Mouse (Mus musculus): ENCODE data around the gene Ech1. TPM values are rescaled to one million over a fixed set of nuclear protein-coding genes. Genes with fewer than 3 reads are reported as not detected.
A peak's percentile ranks its signal among the peaks of the same experiment; 100 is the strongest.

Gene Ech1
- total and polyA plus RNA-seq, 2 experiments, result 625 to 636 TPM

GRCm38 (mm10) chr7:28814306-28815034 is 10.5 kb upstream of the Ech1 start:
- Histone ChIP-seq H3K9ac (ENCODE audit: low read depth, low read length) (no peak overlapping the region), H3K4me1 (ENCODE audit: control insufficient read depth, insufficient read depth, low read length) (peaks cover 11% of the 10 kb centered on the region), H3K36me3 (ENCODE audit: control insufficient read depth, insufficient read depth, low read length) (peaks cover 67% of the 10 kb centered on the region), H3K27me3 (ENCODE audit: control insufficient read depth, insufficient read depth, low read length) (no peaks in the 10 kb centered on the region), H3K27ac (replicated peaks; ENCODE audit: insufficient read depth, low read depth, low read length) (no peak overlapping the region), H3K79me2 (ENCODE audit: control insufficient read depth, insufficient read depth, low read length) (peaks cover 18% of the 10 kb centered on the region; the same call in 1 of the 2 replicates), H3K4me3 (ENCODE audit: insufficient read depth, low read depth, low read length) (no peak overlapping the region)
- no peak for DNase-seq (ENCODE audit: extremely low read depth, low read depth, low spot score)
- 72% methylated on average over 5 of the region's 5 CpGs for WGBS
- no peak for TF ChIP-seq CTCF (IDR thresholded peaks at IDR 0.05; ENCODE audit: low read depth, low read length)
- no peak for TF ChIP-seq POLR2A (IDR thresholded peaks at IDR 0.05; ENCODE audit: extremely low read depth, insufficient read depth, low read length)

- Histone ChIP-seq H3K4me1 (ENCODE audit: control insufficient read depth, insufficient read depth, low read length) (peaks cover 16% of the 10 kb centered on the region), H3K27ac (replicated peaks; ENCODE audit: insufficient read depth, low read depth, low read length) (no peak overlapping the region), H3K9ac (ENCODE audit: low read depth, low read length) (no peak overlapping the region), H3K79me2 (ENCODE audit: control insufficient read depth, insufficient read depth, low read length) (peaks cover 18% of the 10 kb centered on the region; the same call in 1 of the 2 replicates), H3K4me3 (ENCODE audit: insufficient read depth, low read depth, low read length) (no peak overlapping the region), H3K27me3 (ENCODE audit: control insufficient read depth, insufficient read depth, low read length) (no peaks in the 10 kb centered on the region), H3K36me3 (ENCODE audit: control insufficient read depth, insufficient read depth, low read length) (peaks cover 75% of the 10 kb centered on the region)
- TF ChIP-seq POLR2A (IDR thresholded peaks at IDR 0.05; ENCODE audit: extremely low read depth, insufficient read depth, low read length) (no peak), CTCF (IDR thresholded peaks at IDR 0.05; ENCODE audit: low read depth, low read length) (no peak)
- no peak for DNase-seq (ENCODE audit: extremely low read depth, low read depth, low spot score)
- 91% methylated on average over 9 of the region's 9 CpGs for WGBS
Observed at GRCm38 (mm10) chr7:28815230-28815629, 9.8 kb upstream of the Ech1 start.

GRCm38 (mm10) chr7:28816201-28816600 is 8.8 kb upstream of the Ech1 start:
- peaks cover 26% of the 10 kb centered on the region for H3K4me1 ChIP-seq (ENCODE audit: control insufficient read depth, insufficient read depth, low read length)
- no peak overlapping the region for H3K27ac ChIP-seq (replicated peaks; ENCODE audit: insufficient read depth, low read depth, low read length)
- 75% methylated on average over 9 of the region's 9 CpGs for WGBS
- H3K79me2 ChIP-seq (ENCODE audit: control insufficient read depth, insufficient read depth, low read length), result peaks cover 18% of the 10 kb centered on the region; the same call in 1 of the 2 replicates
- H3K36me3 ChIP-seq (ENCODE audit: control insufficient read depth, insufficient read depth, low read length), result peaks cover 85% of the 10 kb centered on the region
- TF ChIP-seq POLR2A (IDR thresholded peaks at IDR 0.05; ENCODE audit: extremely low read depth, insufficient read depth, low read length), result 0 out of 2 replicates have a peak, but pooled peaks have one; percentile 13
- TF ChIP-seq CTCF (IDR thresholded peaks at IDR 0.05; ENCODE audit: low read depth, low read length), result no peak
- DNase-seq (ENCODE audit: extremely low read depth, low read depth, low spot score), result no peak
- peak overlapping the region; percentile 2; the same call in 1 of the 2 replicates for H3K9ac ChIP-seq (ENCODE audit: low read depth, low read length)
- H3K4me3 ChIP-seq (ENCODE audit: insufficient read depth, low read depth, low read length), result no peak overlapping the region
- H3K27me3 ChIP-seq (ENCODE audit: control insufficient read depth, insufficient read depth, low read length), result no peaks in the 10 kb centered on the region

- Histone ChIP-seq H3K27me3 (ENCODE audit: control insufficient read depth, insufficient read depth, low read length) (no peaks in the 10 kb centered on the region), H3K36me3 (ENCODE audit: control insufficient read depth, insufficient read depth, low read length) (peaks cover 89% of the 10 kb centered on the region), H3K4me1 (ENCODE audit: control insufficient read depth, insufficient read depth, low read length) (peaks cover 32% of the 10 kb centered on the region), H3K4me3 (ENCODE audit: insufficient read depth, low read depth, low read length) (no peak overlapping the region), H3K27ac (replicated peaks; ENCODE audit: insufficient read depth, low read depth, low read length) (no peak overlapping the region), H3K9ac (ENCODE audit: low read depth, low read length) (no peak overlapping the region), H3K79me2 (ENCODE audit: control insufficient read depth, insufficient read depth, low read length) (peaks cover 17% of the 10 kb centered on the region; the same call in 1 of the 2 replicates)
- TF ChIP-seq CTCF (IDR thresholded peaks at IDR 0.05; ENCODE audit: low read depth, low read length) (no peak), POLR2A (IDR thresholded peaks at IDR 0.05; ENCODE audit: extremely low read depth, insufficient read depth, low read length) (no peak)
- 87% methylated on average over 10 of the region's 10 CpGs for WGBS
- DNase-seq (ENCODE audit: extremely low read depth, low read depth, low spot score), result no peak
Observed at GRCm38 (mm10) chr7:28816920-28817319, 8.1 kb upstream of the Ech1 start.

- Histone ChIP-seq H3K4me1 (ENCODE audit: control insufficient read depth, insufficient read depth, low read length) (peaks cover 34% of the 10 kb centered on the region), H3K27me3 (ENCODE audit: control insufficient read depth, insufficient read depth, low read length) (no peaks in the 10 kb centered on the region), H3K9ac (ENCODE audit: low read depth, low read length) (no peak overlapping the region), H3K36me3 (ENCODE audit: control insufficient read depth, insufficient read depth, low read length) (peaks cover 92% of the 10 kb centered on the region), H3K4me3 (ENCODE audit: insufficient read depth, low read depth, low read length) (no peak overlapping the region), H3K27ac (replicated peaks; ENCODE audit: insufficient read depth, low read depth, low read length) (no peak overlapping the region), H3K79me2 (ENCODE audit: control insufficient read depth, insufficient read depth, low read length) (peaks cover 11% of the 10 kb centered on the region; the same call in 1 of the 2 replicates)
- 87% methylated on average over 6 of the region's 6 CpGs for WGBS
- TF ChIP-seq CTCF (IDR thresholded peaks at IDR 0.05; ENCODE audit: low read depth, low read length) (no peak), POLR2A (IDR thresholded peaks at IDR 0.05; ENCODE audit: extremely low read depth, insufficient read depth, low read length) (no peak)
- no peak for DNase-seq (ENCODE audit: extremely low read depth, low read depth, low spot score)
Observed at GRCm38 (mm10) chr7:28817524-28817923, 7.5 kb upstream of the Ech1 start.

- no peaks in the 10 kb centered on the region for H3K27me3 ChIP-seq (ENCODE audit: control insufficient read depth, insufficient read depth, low read length)
- WGBS, result 83% methylated on average over 4 of the region's 4 CpGs
- peaks cover 9% of the 10 kb centered on the region; the same call in 1 of the 2 replicates for H3K79me2 ChIP-seq (ENCODE audit: control insufficient read depth, insufficient read depth, low read length)
- TF ChIP-seq CTCF (IDR thresholded peaks at IDR 0.05; ENCODE audit: low read depth, low read length) (no peak), POLR2A (IDR thresholded peaks at IDR 0.05; ENCODE audit: extremely low read depth, insufficient read depth, low read length) (no peak)
- no peak for DNase-seq (ENCODE audit: extremely low read depth, low read depth, low spot score)
- H3K4me1 ChIP-seq (ENCODE audit: control insufficient read depth, insufficient read depth, low read length), result peaks cover 36% of the 10 kb centered on the region
- no peak overlapping the region for H3K4me3 ChIP-seq (ENCODE audit: insufficient read depth, low read depth, low read length)
- no peak overlapping the region for H3K9ac ChIP-seq (ENCODE audit: low read depth, low read length)
- H3K36me3 ChIP-seq (ENCODE audit: control insufficient read depth, insufficient read depth, low read length), result peaks cover 90% of the 10 kb centered on the region
- H3K27ac ChIP-seq (replicated peaks; ENCODE audit: insufficient read depth, low read depth, low read length), result no peak overlapping the region
Observed at GRCm38 (mm10) chr7:28817957-28818356, 7.1 kb upstream of the Ech1 start.
